Mouse (Mus musculus): Measurements from ENCODE around the gene Zfp12. TPM values are rescaled to one million over a fixed set of nuclear protein-coding genes. Genes with fewer than 3 reads are reported as not detected.

Zfp12 gene
- total and polyA plus RNA-seq, 3 experiments, result 12.8 to 18.8 (median 13.1) TPM

Other genes with a start within 250 kb of the Zfp12 start
- gene Rnf216, start 122.2 kb upstream of the Zfp12 start, total RNA-seq (2012; rRNA removed), result 18.2 and 18.3 TPM in 2 replicates
- 15.5 and 17.6 TPM in 2 replicates for gene Rnf216, start 122.2 kb upstream of the Zfp12 start, total RNA-seq (2014; rRNA removed)
- 30.7 and 33.2 TPM in 2 replicates for gene Rnf216, start 122.2 kb upstream of the Zfp12 start, polyA plus RNA-seq (2012; ENCODE audit: insufficient read length, low read depth)
- not detected in 2 replicates for gene Olfr718-ps1, start 87.6 kb upstream of the Zfp12 start, total RNA-seq (2012; rRNA removed)
- not detected in 2 replicates for gene Olfr718-ps1, start 87.6 kb upstream of the Zfp12 start, total RNA-seq (2014; rRNA removed)
- not detected in 2 replicates for gene Olfr718-ps1, start 87.6 kb upstream of the Zfp12 start, polyA plus RNA-seq (2012; ENCODE audit: insufficient read length, low read depth)
- gene Rbak, start 54.4 kb upstream of the Zfp12 start, total RNA-seq (2012; rRNA removed), result 3.8 and 4.3 TPM in 2 replicates
- gene Rbak, start 54.4 kb upstream of the Zfp12 start, total RNA-seq (2014; rRNA removed), result 4.9 and 5.1 TPM in 2 replicates
- 6.1 and 6.9 TPM in 2 replicates for gene Rbak, start 54.4 kb upstream of the Zfp12 start, polyA plus RNA-seq (2012; ENCODE audit: insufficient read length, low read depth)
- gene Spdye4b, start 54.1 kb upstream of the Zfp12 start, total RNA-seq (2012; rRNA removed), result not detected in 2 replicates
- gene Spdye4b, start 54.1 kb upstream of the Zfp12 start, total RNA-seq (2014; rRNA removed), result not detected in 2 replicates
- gene Spdye4b, start 54.1 kb upstream of the Zfp12 start, polyA plus RNA-seq (2012; ENCODE audit: insufficient read length, low read depth), result not detected in 2 replicates
- not detected in 2 replicates for gene Spdye4a, start 8.3 kb upstream of the Zfp12 start, total RNA-seq (2012; rRNA removed)
- not detected in 2 replicates for gene Spdye4a, start 8.3 kb upstream of the Zfp12 start, total RNA-seq (2014; rRNA removed)
- gene Spdye4a, start 8.3 kb upstream of the Zfp12 start, polyA plus RNA-seq (2012; ENCODE audit: insufficient read length, low read depth), result not detected in 2 replicates
- gene Zfp316, start 34.9 kb downstream of the Zfp12 start, total RNA-seq (2012; rRNA removed), result 2.3 and 3.6 TPM in 2 replicates
- 0.84 and 1.1 TPM in 2 replicates for gene Zfp316, start 34.9 kb downstream of the Zfp12 start, total RNA-seq (2014; rRNA removed)
- gene Zfp316, start 34.9 kb downstream of the Zfp12 start, polyA plus RNA-seq (2012; ENCODE audit: insufficient read length, low read depth), result 2.0 and 2.1 TPM in 2 replicates
- gene Zfp853, start 58.5 kb downstream of the Zfp12 start, total RNA-seq (2012; rRNA removed), result 0.13 TPM in 1 of 2 replicates, not detected in the other
- not detected in 2 replicates for gene Zfp853, start 58.5 kb downstream of the Zfp12 start, total RNA-seq (2014; rRNA removed)
- gene Zfp853, start 58.5 kb downstream of the Zfp12 start, polyA plus RNA-seq (2012; ENCODE audit: insufficient read length, low read depth), result 0.21 and 0.22 TPM in 2 replicates
- 32.7 and 39.7 TPM in 2 replicates for gene E130309D02Rik, start 80.2 kb downstream of the Zfp12 start, total RNA-seq (2012; rRNA removed)
- gene E130309D02Rik, start 80.2 kb downstream of the Zfp12 start, total RNA-seq (2014; rRNA removed), result 22.8 and 23.7 TPM in 2 replicates
- gene E130309D02Rik, start 80.2 kb downstream of the Zfp12 start, polyA plus RNA-seq (2012; ENCODE audit: insufficient read length, low read depth), result 51.8 and 63.7 TPM in 2 replicates
- gene Zdhhc4, start 94.1 kb downstream of the Zfp12 start, total RNA-seq (2012; rRNA removed), result 16.3 and 18.7 TPM in 2 replicates
- 19.9 and 22.7 TPM in 2 replicates for gene Zdhhc4, start 94.1 kb downstream of the Zfp12 start, total RNA-seq (2014; rRNA removed)
- 39.4 and 51.5 TPM in 2 replicates for gene Zdhhc4, start 94.1 kb downstream of the Zfp12 start, polyA plus RNA-seq (2012; ENCODE audit: insufficient read length, low read depth)
- gene Grid2ip, start 122.2 kb downstream of the Zfp12 start, total RNA-seq (2012; rRNA removed), result not detected in 2 replicates
- not detected in 2 replicates for gene Grid2ip, start 122.2 kb downstream of the Zfp12 start, total RNA-seq (2014; rRNA removed)
- not detected in 2 replicates for gene Grid2ip, start 122.2 kb downstream of the Zfp12 start, polyA plus RNA-seq (2012; ENCODE audit: insufficient read length, low read depth)
- gene Kdelr2, start 168.7 kb downstream of the Zfp12 start, total RNA-seq (2012; rRNA removed), result 77.7 and 91.7 TPM in 2 replicates
- 105 and 117 TPM in 2 replicates for gene Kdelr2, start 168.7 kb downstream of the Zfp12 start, total RNA-seq (2014; rRNA removed)
- gene Kdelr2, start 168.7 kb downstream of the Zfp12 start, polyA plus RNA-seq (2012; ENCODE audit: insufficient read length, low read depth), result 53.2 and 75.7 TPM in 2 replicates
- 10.4 and 10.8 TPM in 2 replicates for gene Daglb, start 229.4 kb downstream of the Zfp12 start, total RNA-seq (2012; rRNA removed)
- 11.9 and 12.1 TPM in 2 replicates for gene Daglb, start 229.4 kb downstream of the Zfp12 start, total RNA-seq (2014; rRNA removed)
- gene Daglb, start 229.4 kb downstream of the Zfp12 start, polyA plus RNA-seq (2012; ENCODE audit: insufficient read length, low read depth), result 10.8 and 11.4 TPM in 2 replicates